Mouse (Mus musculus): Measurements from ENCODE around the gene Olfr347.

Olfr347 gene

GRCm38 (mm10) chr2:36731602-36732001 lies at the start of gene Olfr347:
TSS of gene Olfr347 (plus strand) at chr2:36731902.
- no peak for DNase-seq

DNA sequence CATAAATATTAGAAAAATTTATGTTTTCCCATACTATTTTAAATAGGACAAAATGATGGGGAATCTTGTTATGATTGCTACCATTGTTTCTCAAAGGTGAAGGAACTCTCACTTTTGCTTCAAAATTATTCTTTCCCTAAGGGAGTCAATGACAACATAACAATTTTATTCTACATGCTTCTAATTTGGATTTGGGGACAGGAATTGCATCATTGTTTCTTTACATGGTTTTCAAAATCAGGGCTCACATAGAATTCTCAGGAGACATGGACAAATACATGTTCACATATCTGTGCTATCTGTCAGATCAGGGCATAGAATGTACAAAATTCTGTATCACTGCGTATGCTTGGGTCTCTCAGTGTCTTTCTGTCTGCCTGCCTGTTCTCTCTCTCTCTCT lies 46.2 kb upstream of the Olfr347 start, which contains the start of gene Olfr346:
Gene Olfr346 (plus strand): TSS at position 301 of the 400 bp plus-strand sequence.
- DNase-seq = no peak

- no peak for DNase-seq
Measured at GRCm38 (mm10) chr2:36736226-36736625, 4.5 kb downstream of the Olfr347 start.

DNA sequence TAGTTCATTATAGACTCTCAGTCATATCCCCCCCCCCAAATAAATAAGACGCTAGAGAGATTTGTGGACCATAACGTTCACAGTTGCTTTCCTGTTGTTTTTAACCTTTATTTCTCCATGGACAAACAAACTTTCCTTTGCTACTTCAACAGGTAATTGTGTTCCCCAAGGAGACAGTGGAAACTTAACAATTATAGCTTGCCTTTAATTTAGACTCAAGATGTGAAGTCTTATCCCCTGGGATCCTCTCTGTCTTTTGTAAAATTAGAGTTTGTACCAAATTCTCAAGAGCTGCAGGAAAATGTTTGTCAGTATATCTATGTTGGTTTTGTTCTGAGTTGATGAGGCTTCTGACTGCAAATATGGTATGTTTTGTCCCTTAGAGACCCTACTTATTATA lies 52.3 kb downstream of the Olfr347 start, which contains the start of gene Olfr348:
Gene Olfr348 (plus strand): TSS at position 301 of the 400 bp plus-strand sequence.
- no peak for DNase-seq
